Mouse (Mus musculus) liver, adult 2 months (tissue): Measurements from ENCODE around the gene Crebl2. TPM values are rescaled to one million over a fixed set of nuclear protein-coding genes. Genes with fewer than 3 reads are reported as not detected.

ENCODE experiments used
- DNase-seq: peaks from one replicate; pipeline ENCODE4 v3.0.0-alpha.2; 2011; ENCODE audit warnings: low read depth, low spot score; ENCODE audit errors: extremely low read depth
- H3K27ac ChIP-seq: fragments of 200-500 bp; replicated peaks from 2 replicates; pipeline ENCODE4 v1.5.1; 2012; ENCODE audit warnings: low read depth, mild to moderate bottlenecking, control low read depth, inconsistent platforms, low read length; ENCODE audit not compliant: insufficient read depth
- H3K27me3 ChIP-seq: fragments of 200-500 bp; 2 replicates; pipeline ENCODE4 v1.6.1; 2012; ENCODE audit warnings: mild to moderate bottlenecking, moderate library complexity, low read length, inconsistent platforms; ENCODE audit not compliant: control insufficient read depth, insufficient read depth
- H3K36me3 ChIP-seq: fragments of 200-500 bp; 2 replicates; pipeline ENCODE4 v1.6.1; 2012; ENCODE audit warnings: low read length, inconsistent platforms; ENCODE audit not compliant: control insufficient read depth, insufficient read depth
- H3K4me1 ChIP-seq: fragments of 200-500 bp; 2 replicates; pipeline ENCODE4 v1.6.1; 2011; ENCODE audit warnings: low read length; ENCODE audit not compliant: control insufficient read depth, insufficient read depth
- H3K4me3 ChIP-seq: fragments of 200-500 bp; 2 replicates; pipeline ENCODE4 v1.5.1; 2011; ENCODE audit warnings: low read depth, mild to moderate bottlenecking, control low read depth, low read length, moderate library complexity; ENCODE audit not compliant: insufficient read depth
- H3K79me2 ChIP-seq: fragments of 200-500 bp; 2 replicates; pipeline ENCODE4 v1.6.1; 2012; ENCODE audit warnings: inconsistent platforms, mild to moderate bottlenecking, low read length, moderate library complexity; ENCODE audit not compliant: control insufficient read depth, insufficient read depth
- H3K9ac ChIP-seq: fragments of 200-500 bp; 2 replicates; pipeline ENCODE4 v1.6.1; 2012; ENCODE audit warnings: low read depth, mild to moderate bottlenecking, control low read depth, inconsistent platforms, low read length
- CTCF ChIP-seq: fragments of 200-500 bp; IDR thresholded peaks from 2 replicates; pipeline ENCODE4 v1.5.1; 2011; ENCODE audit warnings: low read depth, low read length, control low read depth
- POLR2A ChIP-seq: fragments of 200-500 bp; IDR thresholded peaks from 2 replicates; pipeline ENCODE4 v1.6.1; 2011; ENCODE audit warnings: low read length, control low read depth; ENCODE audit not compliant: insufficient read depth; ENCODE audit errors: extremely low read depth
- whole genome bisulfite sequencing: fragments of 180-500 bp; shearing (Covaris S2); methylation state at CpG from one replicate; pipeline ENCODE4 v1.1.7; 2018; 5-methylcytosine and 5-hydroxymethylcytosine counted together
- polyA plus RNA-seq: library from polyadenylated mRNA; depleted of rRNA; stranded (reverse); fragments of >200 nt; gene quantifications from 2 replicates; pipeline ENCODE4 v1.2.3, GENCODE M21; 2012
- total RNA-seq: library from RNA; depleted of rRNA; stranded (reverse); fragments of >200 nt; gene quantifications from 2 replicates; pipeline ENCODE4 v1.2.3, GENCODE M21; 2014

Crebl2 gene
- total and polyA plus RNA-seq, 2 experiments, result 20.9 to 49.5 TPM

DNA sequence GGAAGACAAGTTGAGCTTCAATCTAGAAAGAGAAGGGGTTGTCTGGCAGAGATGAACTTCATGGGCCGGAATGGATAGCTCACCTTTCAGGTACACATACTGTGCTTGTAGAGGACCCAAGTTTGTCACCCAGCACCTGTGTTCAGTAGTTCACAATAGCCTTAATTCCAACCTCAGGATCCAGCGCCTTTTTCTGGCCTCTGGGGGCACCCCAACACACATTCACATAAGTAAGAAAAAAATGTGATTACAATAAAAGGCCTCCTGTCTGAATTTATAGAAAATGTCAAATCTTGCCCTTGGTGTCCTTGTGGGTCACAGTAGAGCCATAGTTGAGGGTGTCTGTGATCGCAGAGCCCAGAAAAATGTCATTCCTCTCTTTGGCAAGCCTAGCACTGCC is 37.4 kb downstream of the Crebl2 start:
- TF ChIP-seq POLR2A (no peak), CTCF (no peak)
- peaks cover 9% of the 10 kb centered on the region for H3K36me3 ChIP-seq
- WGBS, result 99% methylated on average over 3 of the region's 3 CpGs
- no peak for DNase-seq
- H3K27ac ChIP-seq, result no peak overlapping the region
- no peaks in the 10 kb centered on the region for H3K27me3 ChIP-seq
- H3K4me3 ChIP-seq, result no peak overlapping the region
- no peaks in the 10 kb centered on the region for H3K79me2 ChIP-seq
- H3K9ac ChIP-seq, result no peak overlapping the region
- H3K4me1 ChIP-seq, result no peaks in the 10 kb centered on the region

DNA sequence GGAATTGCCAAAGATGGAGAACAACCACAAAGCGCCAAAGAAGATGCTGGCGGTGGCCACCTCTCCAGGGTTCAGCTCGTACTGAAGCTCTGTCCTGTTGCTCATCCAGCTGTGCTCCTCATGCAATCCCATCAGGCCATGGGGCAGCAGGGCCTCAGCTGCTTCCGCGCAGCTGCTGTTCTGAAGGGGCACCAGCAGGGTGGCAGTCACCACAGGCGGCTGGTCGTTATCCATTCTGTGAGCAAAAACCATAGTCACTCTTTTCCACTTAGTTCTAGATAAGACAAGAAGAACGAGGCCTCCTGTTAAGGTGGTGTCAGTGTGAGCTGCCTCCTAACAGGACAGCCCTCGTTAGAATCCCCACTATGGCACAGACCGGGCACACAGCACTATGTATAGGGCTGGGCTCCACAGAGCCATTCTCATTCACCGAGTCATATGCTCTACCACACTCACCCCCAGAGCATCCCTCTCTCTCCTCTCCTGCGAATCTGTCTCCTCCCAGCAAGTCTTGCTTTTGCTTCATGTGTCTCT is 40.3 kb downstream of the Crebl2 start:
- no peaks in the 10 kb centered on the region for H3K27me3 ChIP-seq
- DNase-seq, result no peak
- TF ChIP-seq CTCF (no peak), POLR2A (no peak)
- no peak overlapping the region for H3K27ac ChIP-seq
- 93% methylated on average over 12 of the region's 12 CpGs for WGBS
- H3K36me3 ChIP-seq, result peaks cover 9% of the 10 kb centered on the region
- H3K4me3 ChIP-seq, result no peak overlapping the region
- no peaks in the 10 kb centered on the region for H3K4me1 ChIP-seq
- no peaks in the 10 kb centered on the region for H3K79me2 ChIP-seq
- H3K9ac ChIP-seq, result no peak overlapping the region

DNA sequence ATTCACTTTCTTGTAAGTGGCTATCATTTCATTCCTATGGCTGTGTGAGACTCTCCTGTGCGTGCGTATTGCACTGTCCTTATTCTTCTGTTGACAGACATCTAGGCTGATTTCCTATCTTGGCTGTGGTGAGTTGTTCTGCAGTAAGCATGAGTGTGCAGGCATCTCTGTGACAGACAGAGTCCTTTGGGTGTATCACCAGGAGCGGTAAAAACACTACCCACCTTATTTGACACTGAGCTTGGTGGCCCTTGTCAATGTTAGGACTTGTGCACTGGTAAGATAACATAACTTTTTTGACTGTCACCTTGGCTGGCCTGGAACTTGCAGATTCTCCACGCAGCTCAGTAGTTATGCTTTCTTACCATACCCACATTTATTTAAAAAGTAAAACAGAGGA is 40.9 kb downstream of the Crebl2 start:
- Histone ChIP-seq H3K27ac (no peak overlapping the region), H3K4me3 (no peak overlapping the region), H3K79me2 (no peaks in the 10 kb centered on the region), H3K27me3 (no peaks in the 10 kb centered on the region), H3K9ac (no peak overlapping the region), H3K36me3 (peaks cover 9% of the 10 kb centered on the region), H3K4me1 (no peaks in the 10 kb centered on the region)
- no peak for DNase-seq
- 96% methylated on average over 4 of the region's 4 CpGs for WGBS
- TF ChIP-seq POLR2A, result no peak
- TF ChIP-seq CTCF, result no peak

DNA sequence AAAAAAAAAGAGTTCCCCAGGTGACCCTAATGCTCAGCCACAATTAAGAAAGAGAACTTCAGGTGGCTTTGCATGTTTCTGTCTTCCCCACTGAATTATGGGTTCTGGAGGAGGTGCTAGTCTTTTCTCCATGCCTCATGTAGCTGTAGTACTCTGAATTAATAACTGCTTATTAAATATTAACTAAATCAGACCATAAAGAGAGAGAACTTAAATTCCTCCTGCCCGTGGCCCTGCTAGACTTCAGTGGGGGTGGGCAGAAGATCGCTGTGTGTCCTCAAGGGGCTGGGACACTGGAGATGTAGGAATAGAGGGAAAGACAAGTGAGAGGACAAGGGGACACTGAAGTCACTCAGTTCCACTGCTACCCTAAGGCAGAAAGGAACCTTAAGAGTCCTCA is 42.3 kb downstream of the Crebl2 start:
- Histone ChIP-seq H3K4me1 (no peaks in the 10 kb centered on the region), H3K9ac (no peak overlapping the region), H3K36me3 (peaks cover 9% of the 10 kb centered on the region), H3K27me3 (no peaks in the 10 kb centered on the region), H3K4me3 (no peak overlapping the region), H3K27ac (no peak overlapping the region), H3K79me2 (no peaks in the 10 kb centered on the region)
- DNase-seq, result no peak
- no peak for TF ChIP-seq POLR2A
- TF ChIP-seq CTCF, result no peak
- WGBS, result 85% methylated on average over 2 of the region's 2 CpGs

DNA sequence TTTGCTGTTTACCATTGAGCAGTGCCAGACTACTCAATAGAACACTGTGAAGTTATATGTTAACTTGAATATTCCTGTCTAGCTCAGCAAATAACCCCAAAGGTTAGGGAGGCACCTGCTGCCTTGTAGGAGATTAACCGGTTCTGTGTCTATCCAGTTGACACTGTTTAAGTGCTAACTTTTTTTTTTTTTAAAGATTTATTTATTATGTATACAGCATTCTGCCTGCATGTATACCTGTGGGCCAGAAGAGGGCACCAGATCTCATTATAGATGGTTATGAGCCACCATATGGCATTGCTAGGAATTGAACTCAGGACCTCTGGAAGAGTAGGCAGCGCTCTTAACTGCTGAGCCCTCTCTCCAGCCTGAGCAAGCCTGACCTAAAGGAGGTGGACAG is 43.1 kb downstream of the Crebl2 start:
- Histone ChIP-seq H3K4me1 (no peaks in the 10 kb centered on the region), H3K79me2 (no peaks in the 10 kb centered on the region), H3K4me3 (no peak overlapping the region), H3K36me3 (peaks cover 9% of the 10 kb centered on the region), H3K27ac (no peak overlapping the region), H3K27me3 (no peaks in the 10 kb centered on the region), H3K9ac (no peak overlapping the region)
- DNase-seq, result no peak
- WGBS, result 64% methylated on average over 2 of the region's 2 CpGs
- TF ChIP-seq CTCF (peak; percentile 7; the same call in 1 of the 2 replicates), POLR2A (no peak)

DNA sequence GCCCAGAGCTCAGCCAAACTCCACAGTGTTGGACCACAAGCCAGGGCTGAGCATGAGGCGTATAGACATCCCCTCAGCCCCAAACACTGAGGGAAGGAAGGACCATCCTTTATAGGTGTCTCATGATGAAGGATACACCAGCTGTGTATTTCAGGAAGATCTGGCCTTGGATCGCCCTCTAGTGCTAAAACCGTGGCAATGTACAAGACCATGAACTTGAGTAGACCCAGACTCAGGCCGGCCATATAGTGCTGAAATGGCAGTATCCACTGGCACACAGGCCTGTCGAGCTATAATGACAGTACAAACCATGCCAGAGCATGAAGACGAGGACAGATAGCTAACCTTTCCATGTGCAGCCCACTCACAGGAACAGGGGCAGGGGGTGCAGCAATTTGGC is 46.8 kb downstream of the Crebl2 start:
- Histone ChIP-seq H3K4me3 (no peak overlapping the region), H3K79me2 (no peaks in the 10 kb centered on the region), H3K27ac (no peak overlapping the region), H3K27me3 (no peaks in the 10 kb centered on the region), H3K4me1 (no peaks in the 10 kb centered on the region), H3K9ac (no peak overlapping the region), H3K36me3 (no peaks in the 10 kb centered on the region; the same call in 1 of the 2 replicates)
- TF ChIP-seq POLR2A (no peak), CTCF (no peak)
- no peak for DNase-seq
- WGBS, result 74% methylated on average over 6 of the region's 6 CpGs
